In the genomic region with DNA sequence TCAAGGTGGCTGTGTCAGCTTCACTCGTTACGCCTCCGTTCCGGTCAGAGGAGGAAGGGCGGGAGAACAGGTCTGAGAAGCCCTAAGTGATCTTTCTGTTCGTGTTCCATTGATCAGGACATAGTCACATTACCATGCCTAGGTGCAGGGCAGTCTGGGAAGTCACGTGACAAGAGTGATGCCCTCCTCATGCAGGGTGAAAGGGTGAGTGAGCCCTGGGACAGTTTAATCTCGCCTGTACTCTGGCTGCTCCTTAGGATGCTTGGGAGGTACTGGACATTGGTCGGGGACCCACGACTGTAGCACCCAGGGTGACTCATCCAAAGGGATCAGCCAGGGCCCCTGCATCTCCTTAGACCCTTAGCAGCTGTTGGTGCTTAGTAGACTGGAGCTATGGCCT, we compare ENCODE assay signal across 28 mouse cellular contexts. TPM values are rescaled to one million over a fixed set of nuclear protein-coding genes. Genes with fewer than 3 reads are reported as not detected.
A peak's percentile ranks its signal among the peaks of the same experiment; 100 is the strongest.
DNase-seq lines count a peak whose midpoint lies in the region; ATAC-seq and TF ChIP-seq lines count a peak whose summit lies in the region.
"Had no signal": no experiment of that assay in that cellular context is flagged by ENCODE, and none has a peak within 500 bp of the region (broad histone marks: within the 10 kb centered on the region; RNA-seq: fewer than 3 reads in every experiment).

No protein-coding gene starts in this region.

- H3K9me3 ChIP-seq in embryonic facial prominence, embryonic 12.5 days, result no peaks in the 10 kb centered on the region
- no peaks in the 10 kb centered on the region for H3K9me3 ChIP-seq in embryonic facial prominence, embryonic 10.5 days
- no peaks in the 10 kb centered on the region for H3K9me3 ChIP-seq in heart, embryonic 16.5 days (replicated peaks; ENCODE audit: control insufficient read depth, low read length)
- no peaks in the 10 kb centered on the region for H3K9me3 ChIP-seq in kidney, embryonic 14.5 days (ENCODE audit: control insufficient read depth, low read length)
- no peaks in the 10 kb centered on the region for H3K9me3 ChIP-seq in lung, postnatal 0 days (ENCODE audit: low read length)
- H3K9me3 ChIP-seq: forebrain, embryonic 15.5 days; G1E; hindbrain, embryonic 15.5 days; liver, embryonic 13.5 days; neural tube, embryonic 12.5 days had no signal

- H3K4me2 ChIP-seq in embryonic facial prominence, embryonic 12.5 days (replicated peaks), result no peak overlapping the region
- H3K4me2 ChIP-seq in heart, embryonic 16.5 days (ENCODE audit: low read depth, low read length), result no peak overlapping the region
- no peak overlapping the region for H3K4me2 ChIP-seq in kidney, embryonic 14.5 days (replicated peaks; ENCODE audit: low read depth, low read length)
- H3K4me2 ChIP-seq in lung, postnatal 0 days (replicated peaks; ENCODE audit: low read depth, low read length), result no peak overlapping the region
- H3K4me2 ChIP-seq: forebrain, embryonic 15.5 days; hindbrain, embryonic 15.5 days; liver, embryonic 13.5 days; neural tube, embryonic 12.5 days had no signal

- H3K9ac ChIP-seq in embryonic facial prominence, embryonic 12.5 days, result 0 out of 2 replicates have a peak overlapping the region, but pooled peaks have one; percentile 0
- H3K9ac ChIP-seq in heart, embryonic 16.5 days (ENCODE audit: low read length), result no peak overlapping the region
- H3K9ac ChIP-seq in kidney, embryonic 14.5 days (ENCODE audit: low read depth, low read length), result no peak overlapping the region
- no peak overlapping the region for H3K9ac ChIP-seq in lung, postnatal 0 days (replicated peaks; ENCODE audit: low read depth)
- H3K9ac ChIP-seq: forebrain, embryonic 15.5 days; hindbrain, embryonic 15.5 days; liver, embryonic 13.5 days; neural tube, embryonic 12.5 days had no signal

- no peak for TF ChIP-seq EP300 in lung, postnatal 0 days (IDR thresholded peaks at IDR 0.05)

- H3K36me3 ChIP-seq in embryonic facial prominence, embryonic 12.5 days, result peaks cover 34% of the 10 kb centered on the region
- peaks cover 46% of the 10 kb centered on the region for H3K36me3 ChIP-seq in embryonic facial prominence, embryonic 10.5 days (replicated peaks)
- H3K36me3 ChIP-seq in heart, embryonic 16.5 days (ENCODE audit: control insufficient read depth, insufficient read depth), result no peaks in the 10 kb centered on the region
- H3K36me3 ChIP-seq in kidney, embryonic 14.5 days (ENCODE audit: control insufficient read depth, insufficient read depth, low read length), result peaks cover 1% of the 10 kb centered on the region; the same call in 1 of the 2 replicates
- no peaks in the 10 kb centered on the region for H3K36me3 ChIP-seq in lung, postnatal 0 days (ENCODE audit: insufficient read depth, low read length)

- ATAC-seq in embryonic facial prominence, embryonic 12.5 days (ENCODE audit: insufficient number of reproducible peaks, insufficient read depth, low FRiP score, low TSS enrichment), result no peak
- ATAC-seq in heart, embryonic 16.5 days (replicated peaks; ENCODE audit: extremely low read depth, insufficient read depth, low FRiP score), result no peak
- no peak for ATAC-seq in kidney, embryonic 14.5 days (ENCODE audit: low FRiP score, low TSS enrichment)
- ATAC-seq in lung, postnatal 0 days, result no peak
- ATAC-seq: activated CD4-positive, CD25-positive, alpha-beta regulatory T cell, adult 4 months; forebrain, embryonic 15.5 days; Patski had no signal

- TF ChIP-seq CTCF in lung, postnatal 0 days (IDR thresholded peaks at IDR 0.05), result no peak

- peaks cover 9% of the 10 kb centered on the region for H3K4me1 ChIP-seq in embryonic facial prominence, embryonic 12.5 days
- peaks cover 12% of the 10 kb centered on the region for H3K4me1 ChIP-seq in embryonic facial prominence, embryonic 10.5 days
- peaks cover 9% of the 10 kb centered on the region for H3K4me1 ChIP-seq in heart, embryonic 16.5 days (ENCODE audit: control insufficient read depth, insufficient read depth, low read length)
- H3K4me1 ChIP-seq in kidney, embryonic 14.5 days (ENCODE audit: control insufficient read depth, insufficient read depth, low read length), result 0 out of 2 replicates have a peak, but pooled peaks cover 5% of the 10 kb centered on the region
- H3K4me1 ChIP-seq in lung, postnatal 0 days (ENCODE audit: insufficient read depth, low read depth, low read length), result no peaks in the 10 kb centered on the region

- no peak overlapping the region for H3K27ac ChIP-seq in embryonic facial prominence, embryonic 12.5 days
- H3K27ac ChIP-seq in embryonic facial prominence, embryonic 10.5 days (replicated peaks), result no peak overlapping the region
- 0 out of 2 replicates have a peak overlapping the region, but pooled peaks have one; percentile 9 for H3K27ac ChIP-seq in heart, embryonic 16.5 days (ENCODE audit: low read length)
- no peak overlapping the region for H3K27ac ChIP-seq in kidney, embryonic 14.5 days (ENCODE audit: low read depth, low read length)
- no peak overlapping the region for H3K27ac ChIP-seq in lung, postnatal 0 days (ENCODE audit: low read length)
- H3K27ac ChIP-seq: forebrain, embryonic 15.5 days; hindbrain, embryonic 15.5 days; left cerebral cortex, adult 2 months; liver, embryonic 13.5 days; neural tube, embryonic 12.5 days had no signal

- no peaks in the 10 kb centered on the region for H3K27me3 ChIP-seq in embryonic facial prominence, embryonic 12.5 days
- no peaks in the 10 kb centered on the region for H3K27me3 ChIP-seq in embryonic facial prominence, embryonic 10.5 days (replicated peaks; ENCODE audit: low read depth, poor library complexity, severe bottlenecking)
- H3K27me3 ChIP-seq in heart, embryonic 16.5 days (ENCODE audit: control insufficient read depth, insufficient read depth, low read length), result no peaks in the 10 kb centered on the region
- no peaks in the 10 kb centered on the region for H3K27me3 ChIP-seq in kidney, embryonic 14.5 days (ENCODE audit: control insufficient read depth, insufficient read depth, low read length)
- no peaks in the 10 kb centered on the region for H3K27me3 ChIP-seq in lung, postnatal 0 days (replicated peaks; ENCODE audit: insufficient read depth, low read length)
- H3K27me3 ChIP-seq: forebrain, embryonic 15.5 days; hindbrain, embryonic 15.5 days; liver, embryonic 13.5 days; neural tube, embryonic 12.5 days; Patski had no signal

- no peak overlapping the region for H3K4me3 ChIP-seq in embryonic facial prominence, embryonic 12.5 days
- no peak overlapping the region for H3K4me3 ChIP-seq in embryonic facial prominence, embryonic 10.5 days
- no peak overlapping the region for H3K4me3 ChIP-seq in heart, embryonic 16.5 days (ENCODE audit: low read length)
- H3K4me3 ChIP-seq in kidney, embryonic 14.5 days (ENCODE audit: low read length), result no peak overlapping the region
- H3K4me3 ChIP-seq in lung, postnatal 0 days (ENCODE audit: low read depth, low read length), result no peak overlapping the region
- H3K4me3 ChIP-seq: forebrain, embryonic 15.5 days; hindbrain, embryonic 15.5 days; left cerebral cortex, adult 2 months; liver, embryonic 13.5 days; neural tube, embryonic 12.5 days had no signal

- DNase-seq in embryonic facial prominence, embryonic 10.5 days (ENCODE audit: low spot score), result no peak
- no peak for DNase-seq in heart, adult 8-10 months (ENCODE audit: low spot score)
- peak; percentile 59 for DNase-seq in kidney, adult 9 months
- DNase-seq in adipocyte (ENCODE audit: low spot score), result peak; percentile 1
- DNase-seq in lung, postnatal 0 days (ENCODE audit: low spot score), result no peak
- DNase-seq: adrenal gland, postnatal 14 days; cerebellum, adult 2 months; cerebellum, postnatal 36 days; liver, embryonic 13.5 days; lung, adult 2 months; midbrain, embryonic 14.5 days; right cerebral cortex, postnatal 25 days; spleen, adult 18-20 months had no signal

- 84% methylated on average over 10 of the region's 10 CpGs for WGBS in embryonic facial prominence, embryonic 12.5 days
- WGBS in embryonic facial prominence, embryonic 10.5 days, result 87% methylated on average over 10 of the region's 10 CpGs
- WGBS in heart, embryonic 16.5 days, result 68% methylated on average over 10 of the region's 10 CpGs
- WGBS in kidney, embryonic 14.5 days, result 87% methylated on average over 10 of the region's 10 CpGs
- WGBS in lung, postnatal 0 days, result 77% methylated on average over 10 of the region's 10 CpGs

RNA-seq across cellular contexts. Expression of gene Def8, which starts 22.7 kb away (rescaled TPM):
- polyA plus RNA-seq in embryonic facial prominence, embryonic 12.5 days (2016; fragmentation: Nextera tagmentation; extraction: Ambion mirVana), result 42.2 and 42.7 TPM in 2 replicates
- polyA plus RNA-seq in embryonic facial prominence, embryonic 10.5 days (2016; fragmentation: Nextera tagmentation; extraction: Ambion mirVana), result 43.5 and 44.5 TPM in 2 replicates
- polyA plus RNA-seq in heart, embryonic 16.5 days (2015; fragmentation: Nextera tagmentation; extraction: Ambion mirVana), result 31.3 and 31.8 TPM in 2 replicates
- 10 to 100 TPM; 64.0 to 74.9 (median 68.1) TPM for total RNA-seq in heart, adult 8-10 months (2022)
- polyA plus RNA-seq in kidney, embryonic 14.5 days (2014; fragmentation: Nextera tagmentation; extraction: Ambion mirVana), result 24.2 and 35.7 TPM in 2 replicates
- polyA plus RNA-seq in lung, postnatal 0 days (2015; fragmentation: Nextera tagmentation; extraction: Ambion mirVana), result 11.2 and 11.6 TPM in 2 replicates

RNA-seq across cellular contexts. Expression of gene Afg3l1, which starts 31.7 kb away (rescaled TPM):
- 62.1 and 66.6 TPM in 2 replicates for polyA plus RNA-seq in embryonic facial prominence, embryonic 12.5 days (2016; fragmentation: Nextera tagmentation; extraction: Ambion mirVana)
- 68.1 and 69.2 TPM in 2 replicates for polyA plus RNA-seq in embryonic facial prominence, embryonic 10.5 days (2016; fragmentation: Nextera tagmentation; extraction: Ambion mirVana)
- polyA plus RNA-seq in heart, embryonic 16.5 days (2015; fragmentation: Nextera tagmentation; extraction: Ambion mirVana), result 44.3 and 44.6 TPM in 2 replicates
- total RNA-seq in heart, adult 8-10 months (2022), result 10 to 100 TPM; 59.2 to 78.1 (median 73.3) TPM
- 36.2 and 43.2 TPM in 2 replicates for polyA plus RNA-seq in kidney, embryonic 14.5 days (2014; fragmentation: Nextera tagmentation; extraction: Ambion mirVana)
- polyA plus RNA-seq in lung, postnatal 0 days (2015; fragmentation: Nextera tagmentation; extraction: Ambion mirVana), result 28.3 and 32.1 TPM in 2 replicates

RNA-seq across cellular contexts. Expression of gene Tubb3, which starts 34.8 kb away (rescaled TPM):
- 147 and 201 TPM in 2 replicates for polyA plus RNA-seq in embryonic facial prominence, embryonic 12.5 days (2016; fragmentation: Nextera tagmentation; extraction: Ambion mirVana)
- 223 and 230 TPM in 2 replicates for polyA plus RNA-seq in embryonic facial prominence, embryonic 10.5 days (2016; fragmentation: Nextera tagmentation; extraction: Ambion mirVana)
- polyA plus RNA-seq in heart, embryonic 16.5 days (2015; fragmentation: Nextera tagmentation; extraction: Ambion mirVana), result 4.6 and 6.9 TPM in 2 replicates
- under 1 TPM; 0.22 to 0.75 (median 0.35) TPM for total RNA-seq in heart, adult 8-10 months (2022)
- polyA plus RNA-seq in kidney, embryonic 14.5 days (2014; fragmentation: Nextera tagmentation; extraction: Ambion mirVana), result 1.2 and 1.9 TPM in 2 replicates
- polyA plus RNA-seq in lung, postnatal 0 days (2015; fragmentation: Nextera tagmentation; extraction: Ambion mirVana), result 0.42 and 0.58 TPM in 2 replicates

RNA-seq across cellular contexts. Expression of gene Mc1r, which starts 39.1 kb away (rescaled TPM):
- polyA plus RNA-seq in embryonic facial prominence, embryonic 12.5 days (2016; fragmentation: Nextera tagmentation; extraction: Ambion mirVana), result 0.15 and 0.17 TPM in 2 replicates
- polyA plus RNA-seq in embryonic facial prominence, embryonic 10.5 days (2016; fragmentation: Nextera tagmentation; extraction: Ambion mirVana), result not detected in 2 replicates
- polyA plus RNA-seq in heart, embryonic 16.5 days (2015; fragmentation: Nextera tagmentation; extraction: Ambion mirVana), result 0.04 and 0.13 TPM in 2 replicates
- not detected for total RNA-seq in heart, adult 8-10 months (2022)
- polyA plus RNA-seq in kidney, embryonic 14.5 days (2014; fragmentation: Nextera tagmentation; extraction: Ambion mirVana), result not detected in 2 replicates
- not detected in 2 replicates for polyA plus RNA-seq in lung, postnatal 0 days (2015; fragmentation: Nextera tagmentation; extraction: Ambion mirVana)
- total RNA-seq: adrenal gland, postnatal 14 days; heart, postnatal 25 days had no signal
- polyA plus RNA-seq: activated CD4-positive, CD25-positive, alpha-beta regulatory T cell, adult 4 months; gonadal fat pad, adult 2 months; intestine, embryonic 14.5 days; large intestine, adult 2 months; liver, embryonic 13.5 days; lung, adult 2 months; urinary bladder, adult 2 months had no signal

Comparison
In these comparisons a context has a peak if more than half of its experiments do, and no peak if none do; other contexts are left out.
1. DNase-seq: peak in kidney, adult 9 months (single experiment) and adipocyte (single experiment); none in embryonic facial prominence, embryonic 10.5 days (single experiment), heart, adult 8-10 months (single experiment) and lung, postnatal 0 days (single experiment).
2. RNA of gene Tubb3, which starts 34.8 kb away (polyA plus RNA-seq): 223 to 230 TPM in embryonic facial prominence, embryonic 10.5 days and 147 to 201 TPM in embryonic facial prominence, embryonic 12.5 days; 4.6 to 6.9 TPM in heart, embryonic 16.5 days, 1.2 to 1.9 TPM in kidney, embryonic 14.5 days and 0.42 to 0.58 TPM in lung, postnatal 0 days; every median in the first group is over 10 times any median in the second.